Mouse (Mus musculus): ENCODE measurements around the gene Camk1. TPM values are rescaled to one million over a fixed set of nuclear protein-coding genes. Genes with fewer than 3 reads are reported as not detected.

Camk1 gene
- 82.5 and 87.8 TPM in 2 replicates for polyA plus RNA-seq (2015; fragmentation: Nextera tagmentation; extraction: Ambion mirVana)

GRCm38 (mm10) chr6:113343177-113344092, at the start of gene Camk1:
Gene Camk1 (minus strand): TSS chr6:113343984.
- H3K9me3 ChIP-seq (replicated peaks; ENCODE audit: control insufficient read depth, low read length): no peaks in the 10 kb centered on the region
- peak within 1 kb of the TSS; percentile 60 for H3K4me2 ChIP-seq (ENCODE audit: low read depth, low read length)
- no peaks in the 10 kb centered on the region for H3K27me3 ChIP-seq (ENCODE audit: control insufficient read depth, insufficient read depth, low read length)
- peaks cover 24% of the 10 kb centered on the region for H3K4me1 ChIP-seq (ENCODE audit: control insufficient read depth, insufficient read depth, low read length)
- H3K27ac ChIP-seq (ENCODE audit: low read length): peak within 1 kb of the TSS; percentile 53
- WGBS: 10% methylated on average over 32 of the region's 32 CpGs
- H3K9ac ChIP-seq (ENCODE audit: low read length): peak within 1 kb of the TSS; percentile 88
- 0 out of 2 replicates have a peak, but pooled peaks cover 4% of the 10 kb centered on the region for H3K36me3 ChIP-seq (ENCODE audit: control insufficient read depth, insufficient read depth, low read length)
- peak within 1 kb of the TSS; percentile 66 for H3K4me3 ChIP-seq (replicated peaks; ENCODE audit: low read length)
- ATAC-seq (ENCODE audit: insufficient read depth, low FRiP score): peak; percentile 87

- WGBS: 1% methylated on average over 51 of the region's 51 CpGs
- Histone ChIP-seq H3K4me2 (ENCODE audit: low read depth, low read length) (peak overlapping the region; percentile 84), H3K9me3 (replicated peaks; ENCODE audit: control insufficient read depth, low read length) (no peaks in the 10 kb centered on the region), H3K27me3 (ENCODE audit: control insufficient read depth, insufficient read depth, low read length) (no peaks in the 10 kb centered on the region), H3K27ac (ENCODE audit: low read length) (no peak overlapping the region), H3K36me3 (ENCODE audit: control insufficient read depth, insufficient read depth, low read length) (peaks cover 18% of the 10 kb centered on the region), H3K4me1 (ENCODE audit: control insufficient read depth, insufficient read depth, low read length) (peaks cover 4% of the 10 kb centered on the region; the same call in 1 of the 2 replicates), H3K9ac (ENCODE audit: low read length) (peak overlapping the region; percentile 76), H3K4me3 (replicated peaks; ENCODE audit: low read length) (peak overlapping the region; percentile 49)
- ATAC-seq (ENCODE audit: insufficient read depth, low FRiP score): peak; percentile 70
Observed at GRCm38 (mm10) chr6:113392387-113393071, 48.7 kb upstream of the Camk1 start.

GRCm38 (mm10) chr6:113392015-113392386, 48.2 kb upstream of the Camk1 start:
- peak overlapping the region; percentile 76 for H3K9ac ChIP-seq (ENCODE audit: low read length)
- H3K27ac ChIP-seq (ENCODE audit: low read length): no peak overlapping the region
- peaks cover 18% of the 10 kb centered on the region for H3K36me3 ChIP-seq (ENCODE audit: control insufficient read depth, insufficient read depth, low read length)
- no peaks in the 10 kb centered on the region for H3K9me3 ChIP-seq (replicated peaks; ENCODE audit: control insufficient read depth, low read length)
- peak overlapping the region; percentile 84 for H3K4me2 ChIP-seq (ENCODE audit: low read depth, low read length)
- no peaks in the 10 kb centered on the region for H3K27me3 ChIP-seq (ENCODE audit: control insufficient read depth, insufficient read depth, low read length)
- ATAC-seq (ENCODE audit: insufficient read depth, low FRiP score): no peak
- 31% methylated on average over 10 of the region's 10 CpGs for WGBS
- H3K4me3 ChIP-seq (replicated peaks; ENCODE audit: low read length): peak overlapping the region; percentile 49
- peaks cover 4% of the 10 kb centered on the region; the same call in 1 of the 2 replicates for H3K4me1 ChIP-seq (ENCODE audit: control insufficient read depth, insufficient read depth, low read length)

GRCm38 (mm10) chr6:113390715-113391114, 46.9 kb upstream of the Camk1 start:
- no peaks in the 10 kb centered on the region for H3K9me3 ChIP-seq (replicated peaks; ENCODE audit: control insufficient read depth, low read length)
- H3K27me3 ChIP-seq (ENCODE audit: control insufficient read depth, insufficient read depth, low read length): no peaks in the 10 kb centered on the region
- peaks cover 24% of the 10 kb centered on the region for H3K36me3 ChIP-seq (ENCODE audit: control insufficient read depth, insufficient read depth, low read length)
- WGBS: 91% methylated on average over 3 of the region's 3 CpGs
- no peak overlapping the region for H3K9ac ChIP-seq (ENCODE audit: low read length)
- no peak overlapping the region for H3K27ac ChIP-seq (ENCODE audit: low read length)
- peaks cover 4% of the 10 kb centered on the region; the same call in 1 of the 2 replicates for H3K4me1 ChIP-seq (ENCODE audit: control insufficient read depth, insufficient read depth, low read length)
- H3K4me3 ChIP-seq (replicated peaks; ENCODE audit: low read length): no peak overlapping the region
- no peak for ATAC-seq (ENCODE audit: insufficient read depth, low FRiP score)
- no peak overlapping the region for H3K4me2 ChIP-seq (ENCODE audit: low read depth, low read length)

GRCm38 (mm10) chr6:113388960-113389359, 45.2 kb upstream of the Camk1 start, which contains the start of gene Ttll3:
Gene Ttll3 (plus strand): TSS chr6:113389260.
- WGBS: 67% methylated on average over 8 of the region's 8 CpGs
- Histone ChIP-seq H3K4me1 (ENCODE audit: control insufficient read depth, insufficient read depth, low read length) (peaks cover 4% of the 10 kb centered on the region; the same call in 1 of the 2 replicates), H3K9ac (ENCODE audit: low read length) (no peak within 1 kb of the TSS)

GRCm38 (mm10) chr6:113386025-113386424, 42.2 kb upstream of the Camk1 start:
- no peak overlapping the region for H3K27ac ChIP-seq (ENCODE audit: low read length)

More at GRCm38 (mm10) chr6:113388960-113389359, 45.2 kb upstream of the Camk1 start, which contains the start of gene Ttll3:
- Histone ChIP-seq H3K4me3 (replicated peaks; ENCODE audit: low read length) (no peak within 1 kb of the TSS), H3K27ac (ENCODE audit: low read length) (no peak within 1 kb of the TSS), H3K4me2 (ENCODE audit: low read depth, low read length) (no peak within 1 kb of the TSS), H3K36me3 (ENCODE audit: control insufficient read depth, insufficient read depth, low read length) (peaks cover 39% of the 10 kb centered on the region), H3K9me3 (replicated peaks; ENCODE audit: control insufficient read depth, low read length) (no peaks in the 10 kb centered on the region), H3K27me3 (ENCODE audit: control insufficient read depth, insufficient read depth, low read length) (no peaks in the 10 kb centered on the region)
- ATAC-seq (ENCODE audit: insufficient read depth, low FRiP score): no peak

GRCm38 (mm10) chr6:113385160-113385714, 41.5 kb upstream of the Camk1 start:
- Histone ChIP-seq H3K4me2 (ENCODE audit: low read depth, low read length) (no peak overlapping the region), H3K9ac (ENCODE audit: low read length) (no peak overlapping the region), H3K4me3 (replicated peaks; ENCODE audit: low read length) (no peak overlapping the region), H3K27ac (ENCODE audit: low read length) (no peak overlapping the region), H3K9me3 (replicated peaks; ENCODE audit: control insufficient read depth, low read length) (no peaks in the 10 kb centered on the region), H3K36me3 (ENCODE audit: control insufficient read depth, insufficient read depth, low read length) (peaks cover 62% of the 10 kb centered on the region), H3K27me3 (ENCODE audit: control insufficient read depth, insufficient read depth, low read length) (no peaks in the 10 kb centered on the region), H3K4me1 (ENCODE audit: control insufficient read depth, insufficient read depth, low read length) (no peaks in the 10 kb centered on the region)
- WGBS: 76% methylated on average over 11 of the region's 11 CpGs
- ATAC-seq (ENCODE audit: insufficient read depth, low FRiP score): no peak

More at GRCm38 (mm10) chr6:113386025-113386424, 42.2 kb upstream of the Camk1 start:
- Histone ChIP-seq H3K36me3 (ENCODE audit: control insufficient read depth, insufficient read depth, low read length) (peaks cover 58% of the 10 kb centered on the region), H3K4me3 (replicated peaks; ENCODE audit: low read length) (no peak overlapping the region), H3K27me3 (ENCODE audit: control insufficient read depth, insufficient read depth, low read length) (no peaks in the 10 kb centered on the region), H3K9ac (ENCODE audit: low read length) (no peak overlapping the region), H3K4me2 (ENCODE audit: low read depth, low read length) (no peak overlapping the region), H3K9me3 (replicated peaks; ENCODE audit: control insufficient read depth, low read length) (no peaks in the 10 kb centered on the region), H3K4me1 (ENCODE audit: control insufficient read depth, insufficient read depth, low read length) (no peaks in the 10 kb centered on the region)
- peak; percentile 18; the same call in 1 of the 2 replicates for ATAC-seq (ENCODE audit: insufficient read depth, low FRiP score)
- 42% methylated on average over 3 of the region's 3 CpGs for WGBS

- no peaks in the 10 kb centered on the region for H3K27me3 ChIP-seq (ENCODE audit: control insufficient read depth, insufficient read depth, low read length)
- peaks cover 56% of the 10 kb centered on the region for H3K36me3 ChIP-seq (ENCODE audit: control insufficient read depth, insufficient read depth, low read length)
- H3K9ac ChIP-seq (ENCODE audit: low read length): no peak overlapping the region
- H3K9me3 ChIP-seq (replicated peaks; ENCODE audit: control insufficient read depth, low read length): no peaks in the 10 kb centered on the region
- no peak overlapping the region for H3K4me2 ChIP-seq (ENCODE audit: low read depth, low read length)
- no peak overlapping the region for H3K4me3 ChIP-seq (replicated peaks; ENCODE audit: low read length)
- H3K27ac ChIP-seq (ENCODE audit: low read length): no peak overlapping the region
- ATAC-seq (ENCODE audit: insufficient read depth, low FRiP score): no peak
- WGBS: 89% methylated on average over 8 of the region's 8 CpGs
- H3K4me1 ChIP-seq (ENCODE audit: control insufficient read depth, insufficient read depth, low read length): peaks cover 5% of the 10 kb centered on the region; the same call in 1 of the 2 replicates
Observed at GRCm38 (mm10) chr6:113384351-113384927, 40.7 kb upstream of the Camk1 start.
